Mouse (Mus musculus) mature B cell (primary cell): ENCODE data around the gene Olfr1438-ps1.
"Not testable (repeated sequence)": the region's sequence is repeated elsewhere in the genome, so short reads cannot be mapped to it uniquely, and the experiment has no call there.

ENCODE experiments used
- in situ Hi-C: fragments of 300-500 bp; cut with MboI; formaldehyde crosslinking; loops from 2 replicates; pipeline ENCODE4 v1.14.3; 2019

Gene Olfr1438-ps1

GRCm38 (mm10) chr19:12335810-12336209, at the start of gene Olfr1438-ps1:
Gene Olfr1438-ps1 (minus strand): TSS chr19:12335910.
- in situ Hi-C loops: no loop called here

- in situ Hi-C loops: no loop called here
Observed at GRCm38 (mm10) chr19:12374465-12375025, 38.8 kb upstream of the Olfr1438-ps1 start.

GRCm38 (mm10) chr19:12373004-12373403, 37.3 kb upstream of the Olfr1438-ps1 start:
- in situ Hi-C loops: no loop called here

GRCm38 (mm10) chr19:12325001-12325400, 10.7 kb downstream of the Olfr1438-ps1 start, which contains the start of gene Olfr1437:
Gene Olfr1437 (minus strand): TSS chr19:12325101.
- in situ Hi-C loops: no loop called here

- in situ Hi-C loops: not testable (repeated sequence)
Observed at GRCm38 (mm10) chr19:12299030-12299429, 36.7 kb downstream of the Olfr1438-ps1 start, which contains the start of gene Olfr1436. Gene Olfr1436 (minus strand): TSS chr19:12299130.

GRCm38 (mm10) chr19:12292979-12293378, 42.7 kb downstream of the Olfr1438-ps1 start:
- in situ Hi-C loops: no loop called here

GRCm38 (mm10) chr19:12279554-12279953, 56.2 kb downstream of the Olfr1438-ps1 start, which contains the start of gene Olfr1434:
Gene Olfr1434 (plus strand): TSS chr19:12279854.
- in situ Hi-C loops: no loop called here
